15 mouse cellular contexts compared by ENCODE assay signal in the genomic region with DNA sequence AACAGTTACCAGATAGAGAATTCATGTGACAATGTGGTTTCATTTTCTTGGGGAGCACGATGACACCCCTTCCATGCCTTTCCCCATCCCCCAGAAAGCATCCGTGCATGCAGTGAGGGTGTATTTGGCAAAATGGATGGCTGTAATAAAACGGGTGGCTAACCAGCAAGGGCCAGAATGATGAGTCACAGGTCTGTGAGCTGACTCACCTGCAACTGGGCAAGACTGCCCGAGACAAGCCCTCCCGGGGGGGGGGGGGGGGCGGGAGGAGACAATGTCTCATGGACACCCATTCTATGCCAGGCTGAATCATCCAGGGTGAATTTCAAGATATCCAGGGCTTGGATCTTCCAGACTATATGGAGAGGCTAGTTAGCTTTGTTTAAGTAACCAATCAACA. TPM values are rescaled to one million over a fixed set of nuclear protein-coding genes. Genes with fewer than 3 reads are reported as not detected.
A peak's percentile ranks its signal among the peaks of the same experiment; 100 is the strongest.
DNase-seq lines count a peak whose midpoint lies in the region; ATAC-seq and TF ChIP-seq lines count a peak whose summit lies in the region.
"Had no signal": no experiment of that assay in that cellular context is flagged by ENCODE, and none has a peak within 500 bp of the region (broad histone marks: within the 10 kb centered on the region; RNA-seq: fewer than 3 reads in every experiment).

No protein-coding gene starts in this region.

- no peak overlapping the region for H3K9ac ChIP-seq in kidney, postnatal 0 days (ENCODE audit: low read depth, low read length)
- no peak overlapping the region for H3K9ac ChIP-seq in stomach, postnatal 0 days (ENCODE audit: low read length)
- H3K9ac ChIP-seq: forebrain, embryonic 15.5 days; lung, embryonic 14.5 days had no signal

- intact Hi-C loops in left cerebral cortex, adult 2 months (cut with DNase I), result no loop called here

- H3K27ac ChIP-seq in kidney, postnatal 0 days, result no peak overlapping the region
- no peak overlapping the region for H3K27ac ChIP-seq in stomach, postnatal 0 days (replicated peaks)
- no peak overlapping the region for H3K27ac ChIP-seq in left cerebral cortex, adult 2 months
- H3K27ac ChIP-seq: forebrain, embryonic 15.5 days had no signal

- no peaks in the 10 kb centered on the region for H3K27me3 ChIP-seq in kidney, postnatal 0 days (ENCODE audit: insufficient read depth, low read length)
- no peaks in the 10 kb centered on the region for H3K27me3 ChIP-seq in stomach, postnatal 0 days (ENCODE audit: control insufficient read depth, insufficient read depth, low read length)
- H3K27me3 ChIP-seq: forebrain, embryonic 15.5 days had no signal

- no peak overlapping the region for H3K4me2 ChIP-seq in kidney, postnatal 0 days (ENCODE audit: low read length)
- H3K4me2 ChIP-seq in stomach, postnatal 0 days (replicated peaks; ENCODE audit: low read depth), result no peak overlapping the region
- H3K4me2 ChIP-seq: forebrain, embryonic 15.5 days; lung, embryonic 14.5 days had no signal

- no peak overlapping the region for H3K4me3 ChIP-seq in kidney, postnatal 0 days (replicated peaks; ENCODE audit: low read depth, low read length)
- H3K4me3 ChIP-seq in stomach, postnatal 0 days (ENCODE audit: low read depth, low read length), result no peak overlapping the region
- no peak overlapping the region for H3K4me3 ChIP-seq in left cerebral cortex, adult 2 months
- H3K4me3 ChIP-seq: forebrain, embryonic 15.5 days had no signal

- WGBS in kidney, postnatal 0 days, result 47% methylated on average over 6 of the region's 6 CpGs
- 63% methylated on average over 6 of the region's 6 CpGs for WGBS in stomach, postnatal 0 days

- H3K36me3 ChIP-seq in kidney, postnatal 0 days (ENCODE audit: insufficient read depth, low read length), result no peaks in the 10 kb centered on the region
- H3K36me3 ChIP-seq in stomach, postnatal 0 days (ENCODE audit: control insufficient read depth, insufficient read depth, low read length), result no peaks in the 10 kb centered on the region
- H3K36me3 ChIP-seq: forebrain, embryonic 15.5 days had no signal

- ATAC-seq in kidney, postnatal 0 days (replicated peaks; ENCODE audit: low FRiP score, low read depth), result 0 out of 2 replicates have a peak, but pooled peaks have one; percentile 36
- no peak for ATAC-seq in stomach, postnatal 0 days (ENCODE audit: low FRiP score, low TSS enrichment)
- ATAC-seq: forebrain, embryonic 15.5 days; midbrain, embryonic 16.5 days had no signal

- no peaks in the 10 kb centered on the region for H3K9me3 ChIP-seq in kidney, postnatal 0 days (replicated peaks; ENCODE audit: low read length)
- no peaks in the 10 kb centered on the region for H3K9me3 ChIP-seq in stomach, postnatal 0 days (ENCODE audit: control insufficient read depth, low read length)
- H3K9me3 ChIP-seq: forebrain, embryonic 15.5 days had no signal

- no peak for DNase-seq in kidney, postnatal 0 days (ENCODE audit: low spot score)
- no peak for DNase-seq in kidney, postnatal 4 days
- peak; percentile 92 for DNase-seq in Muller cell, postnatal 12 days (ENCODE audit: inconsistent ontology term)
- peak; percentile 59 for DNase-seq in adrenal gland, postnatal 25 days
- DNase-seq in stomach, postnatal 0 days (ENCODE audit: low spot score), result peak; percentile 22
- DNase-seq in lung, postnatal 4 days, result no peak
- no peak for DNase-seq in left cerebral cortex, adult 2 months (ENCODE audit: extremely low spot score in 1 of 2, low spot score in 2 of 2)
- DNase-seq: cerebellum, adult 18-20 months; heart, adult 18-20 months; kidney, adult 18-20 months; kidney, postnatal 36 days; lung, embryonic 14.5 days; right cerebral cortex, postnatal 14 days had no signal

- TF ChIP-seq CTCF in kidney, postnatal 0 days (IDR thresholded peaks at IDR 0.05; ENCODE audit: low read depth), result no peak
- no peak for TF ChIP-seq CTCF in stomach, postnatal 0 days (IDR thresholded peaks at IDR 0.05; ENCODE audit: low read depth)
- no peak for TF ChIP-seq CTCF in left cerebral cortex, adult 2 months (IDR thresholded peaks at IDR 0.05)

- no peaks in the 10 kb centered on the region for H3K4me1 ChIP-seq in kidney, postnatal 0 days (replicated peaks; ENCODE audit: insufficient read depth, low read length)
- no peaks in the 10 kb centered on the region for H3K4me1 ChIP-seq in stomach, postnatal 0 days (replicated peaks; ENCODE audit: control insufficient read depth, insufficient read depth)
- H3K4me1 ChIP-seq: forebrain, embryonic 15.5 days had no signal

- TF ChIP-seq EP300 in stomach, postnatal 0 days (optimal IDR thresholded peaks at IDR 0.05), result no peak

RNA-seq across cellular contexts. Expression of gene Lhfpl2, which starts 59.6 kb away (rescaled TPM):
- polyA plus RNA-seq in kidney, postnatal 0 days (2015; fragmentation: Nextera tagmentation; extraction: Ambion mirVana), result 51.5 and 58.4 TPM in 2 replicates
- total RNA-seq in adrenal gland, postnatal 25 days (2021), result 36.0 and 38.2 TPM in 2 replicates
- polyA plus RNA-seq in stomach, postnatal 0 days (2015; fragmentation: Nextera tagmentation; extraction: Ambion mirVana), result 6.8 and 7.0 TPM in 2 replicates
- total RNA-seq in left cerebral cortex, adult 2 months (2021), result 10 to 100 TPM; 12.5 to 15.9 TPM

Comparison
In these comparisons a context has a peak if more than half of its experiments do, and no peak if none do; other contexts are left out.
1. DNase-seq: peak in Muller cell, postnatal 12 days (single experiment), adrenal gland, postnatal 25 days (single experiment) and stomach, postnatal 0 days (single experiment); none in kidney, postnatal 0 days (single experiment), kidney, postnatal 4 days (0 of 2), lung, postnatal 4 days (0 of 2) and left cerebral cortex, adult 2 months (0 of 2).